Mouse (Mus musculus) CD8-positive naive resting alpha-beta T cell, adult 57 days (primary cell): ENCODE results near the gene Zfp560. TPM values are rescaled to one million over a fixed set of nuclear protein-coding genes. Genes with fewer than 3 reads are reported as not detected.

ENCODE experiments used
- total RNA-seq: library from RNA; stranded (reverse); gene quantifications from one replicate; pipeline ENCODE4 v1.2.4, GENCODE M21; 2023

The Zfp560 gene
- total RNA-seq, result 11.6 TPM

GRCm38 (mm10) chr9:20384532-20385342, at the start of gene Zfp560:
Zfp560 (minus strand) TSS chr9:20385177.

GRCm38 (mm10) chr9:20335994-20336393, 49.0 kb downstream of the Zfp560 start, which contains the start of gene Olfr18:
Olfr18 (minus strand) TSS chr9:20336094.

GRCm38 (mm10) chr9:20298232-20298631, 86.7 kb downstream of the Zfp560 start, which contains the start of gene Olfr873:
Olfr873 (plus strand) TSS chr9:20298532.

Other genes starting within 250 kb of the Zfp560 start
- not detected for gene Olfr870, start 211.1 kb downstream of the Zfp560 start, total RNA-seq
- gene Olfr871, start 173.0 kb downstream of the Zfp560 start, total RNA-seq, result not detected
- not detected for gene Olfr872, start 148.1 kb downstream of the Zfp560 start, total RNA-seq
- gene Olfr39, start 102.8 kb downstream of the Zfp560 start, total RNA-seq, result not detected
- not detected for gene Olfr873, start 86.6 kb downstream of the Zfp560 start, total RNA-seq
- gene Olfr18, start 49.1 kb downstream of the Zfp560 start, total RNA-seq, result not detected
- 42.2 TPM for gene Zfp26, start 75.0 kb upstream of the Zfp560 start, total RNA-seq
- gene Zfp426, start 107.6 kb upstream of the Zfp560 start, total RNA-seq, result 22.1 TPM
- 31.1 TPM for gene Zfp266, start 136.2 kb upstream of the Zfp560 start, total RNA-seq
- gene Zfp846, start 196.1 kb upstream of the Zfp560 start, total RNA-seq, result 6.9 TPM